Mouse (Mus musculus) forebrain, embryonic 12.5 days (tissue): ENCODE data around the gene Tap1. TPM values are rescaled to one million over a fixed set of nuclear protein-coding genes. Genes with fewer than 3 reads are reported as not detected.

Experiments used
- ATAC-seq: fragments of 200-750 bp; cut with Nextera tagmentation; 2 replicates; pipeline ENCODE4 v1.8.0; 2017; ENCODE audit warnings: moderate TSS enrichment; ENCODE audit not compliant: low FRiP score
- H3K27ac ChIP-seq: fragments of 300-500 bp; sonication (generic); 2 replicates; pipeline ENCODE4 v1.5.1; 2016; ENCODE audit warnings: mild to moderate bottlenecking
- H3K27me3 ChIP-seq: fragments of 300-500 bp; sonication (generic); 2 replicates; pipeline ENCODE4 v1.6.1; 2016; ENCODE audit warnings: mild to moderate bottlenecking
- H3K36me3 ChIP-seq: fragments of 300-500 bp; sonication (generic); replicated peaks from 2 replicates; pipeline ENCODE4 v1.6.1; 2016; ENCODE audit warnings: mild to moderate bottlenecking
- H3K4me1 ChIP-seq: fragments of 300-500 bp; sonication (generic); 2 replicates; pipeline ENCODE4 v1.6.1; 2016
- H3K4me2 ChIP-seq: fragments of 300-500 bp; sonication (generic); 2 replicates; pipeline ENCODE4 v1.6.1; 2016; ENCODE audit warnings: mild to moderate bottlenecking, moderate library complexity
- H3K4me3 ChIP-seq: fragments of 300-500 bp; sonication (generic); replicated peaks from 2 replicates; pipeline ENCODE4 v1.5.1; 2016; ENCODE audit warnings: mild to moderate bottlenecking
- H3K9ac ChIP-seq: fragments of 300-500 bp; sonication (generic); 2 replicates; pipeline ENCODE4 v1.6.1; 2016; ENCODE audit warnings: mild to moderate bottlenecking
- H3K9me3 ChIP-seq: fragments of 300-500 bp; sonication (generic); 2 replicates; pipeline ENCODE4 v1.6.1; 2016
- WGBS: fragments of 180-500 bp; shearing (Covaris S2); methylation state at CpG from one replicate; pipeline ENCODE4 v1.1.7; 2016; 5-methylcytosine and 5-hydroxymethylcytosine counted together
- polyA plus RNA-seq: library from polyadenylated mRNA; unstranded; fragments of >200 nt; fragmentation: Nextera tagmentation; extraction: Ambion mirVana; gene quantifications from 2 replicates; pipeline ENCODE4 v1.2.1, GENCODE M21; 2016

The Tap1 gene
- polyA plus RNA-seq, 1 experiment from 2014 or later: 2.2 TPM

DNA sequence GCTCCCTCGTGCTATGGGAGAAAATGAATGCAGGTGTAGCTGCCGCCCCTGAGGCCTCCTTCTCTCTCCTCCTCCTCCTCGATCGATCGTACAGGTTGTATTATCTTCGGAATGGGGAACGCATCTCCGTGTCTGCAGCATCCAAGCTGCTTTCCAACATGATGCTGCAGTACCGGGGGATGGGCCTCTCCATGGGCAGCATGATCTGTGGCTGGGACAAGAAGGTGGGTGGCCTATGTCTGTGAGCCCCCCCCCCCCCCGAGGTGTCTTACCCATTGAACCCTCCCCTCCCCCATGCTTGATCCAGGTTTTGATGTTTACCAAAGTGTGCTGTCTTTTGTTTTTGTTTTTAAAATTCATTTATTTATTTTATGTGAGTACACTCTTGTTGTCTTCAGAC is 12.7 kb downstream of the Tap1 start:
- ATAC-seq: no peak
- Histone ChIP-seq H3K4me3 (no peak overlapping the region), H3K27me3 (peaks cover 87% of the 10 kb centered on the region), H3K4me2 (no peak overlapping the region), H3K36me3 (no peaks in the 10 kb centered on the region), H3K9me3 (no peaks in the 10 kb centered on the region), H3K4me1 (peaks cover 23% of the 10 kb centered on the region), H3K9ac (no peak overlapping the region), H3K27ac (no peak overlapping the region)
- WGBS: 85% methylated on average over 10 of the region's 10 CpGs

DNA sequence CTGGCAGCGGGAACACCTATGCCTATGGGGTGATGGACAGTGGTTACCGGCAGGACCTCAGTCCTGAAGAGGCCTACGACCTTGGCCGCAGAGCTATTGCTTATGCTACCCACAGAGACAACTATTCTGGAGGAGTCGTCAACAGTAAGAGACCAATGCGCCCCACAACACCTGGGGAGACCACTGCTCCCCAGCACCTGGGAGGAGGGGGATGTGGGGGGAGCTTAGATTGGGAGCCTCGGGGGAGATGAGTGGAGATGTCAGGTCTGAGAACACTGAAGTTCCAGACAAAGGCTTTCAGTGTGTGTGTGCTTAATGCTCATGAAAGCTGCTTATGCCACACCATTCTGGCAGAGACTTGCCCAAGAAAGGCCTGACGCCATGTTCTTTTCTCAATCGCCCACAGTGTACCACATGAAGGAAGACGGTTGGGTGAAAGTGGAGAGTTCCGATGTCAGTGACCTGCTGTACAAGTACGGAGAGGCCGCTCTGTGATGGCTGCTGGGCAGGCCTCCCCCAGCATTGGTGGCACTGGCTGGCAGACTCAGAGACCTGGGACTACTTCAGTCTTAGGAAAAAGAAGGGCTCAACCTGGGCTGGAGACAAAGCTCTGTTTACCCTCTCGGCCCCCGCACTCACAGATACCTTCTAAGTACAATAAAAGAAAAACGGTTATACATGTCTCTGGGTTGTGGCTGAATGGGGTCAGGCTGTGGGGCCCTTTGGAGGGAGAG is 13.6 kb downstream of the Tap1 start:
- H3K4me2 ChIP-seq: no peak overlapping the region
- H3K36me3 ChIP-seq: no peaks in the 10 kb centered on the region
- ATAC-seq: no peak
- no peak overlapping the region for H3K9ac ChIP-seq
- WGBS: 86% methylated on average over 16 of the region's 16 CpGs
- H3K4me1 ChIP-seq: peaks cover 23% of the 10 kb centered on the region
- H3K27me3 ChIP-seq: peaks cover 87% of the 10 kb centered on the region
- no peaks in the 10 kb centered on the region for H3K9me3 ChIP-seq
- no peak overlapping the region for H3K27ac ChIP-seq
- no peak overlapping the region for H3K4me3 ChIP-seq

DNA sequence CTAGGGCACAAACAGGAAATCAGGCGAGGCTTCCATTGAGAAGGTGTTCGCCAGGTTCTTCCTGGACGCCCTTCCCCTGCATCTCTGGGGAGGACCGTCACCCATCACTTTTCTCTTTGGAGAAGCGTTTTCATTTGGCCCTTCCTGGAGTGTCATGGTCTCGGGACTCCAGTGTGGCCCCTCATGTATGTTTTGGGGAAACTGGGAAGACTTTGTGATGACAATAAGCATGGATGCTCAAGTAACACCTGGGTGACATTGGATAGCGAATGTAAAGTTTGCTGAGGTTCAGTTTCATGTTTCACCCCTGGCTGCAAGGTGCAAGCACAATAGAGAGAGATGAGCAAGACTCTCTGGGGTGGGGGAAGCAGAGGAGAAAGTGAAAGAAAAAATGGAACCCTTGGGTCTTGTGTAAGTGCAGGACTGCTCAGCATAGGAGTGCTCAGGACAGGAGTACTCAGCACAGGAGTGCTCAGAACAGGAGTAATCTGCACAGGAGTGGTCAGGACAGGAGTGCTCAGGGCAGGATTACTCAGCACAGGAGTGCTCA is 14.2 kb downstream of the Tap1 start:
- H3K27me3 ChIP-seq: peaks cover 87% of the 10 kb centered on the region

DNA sequence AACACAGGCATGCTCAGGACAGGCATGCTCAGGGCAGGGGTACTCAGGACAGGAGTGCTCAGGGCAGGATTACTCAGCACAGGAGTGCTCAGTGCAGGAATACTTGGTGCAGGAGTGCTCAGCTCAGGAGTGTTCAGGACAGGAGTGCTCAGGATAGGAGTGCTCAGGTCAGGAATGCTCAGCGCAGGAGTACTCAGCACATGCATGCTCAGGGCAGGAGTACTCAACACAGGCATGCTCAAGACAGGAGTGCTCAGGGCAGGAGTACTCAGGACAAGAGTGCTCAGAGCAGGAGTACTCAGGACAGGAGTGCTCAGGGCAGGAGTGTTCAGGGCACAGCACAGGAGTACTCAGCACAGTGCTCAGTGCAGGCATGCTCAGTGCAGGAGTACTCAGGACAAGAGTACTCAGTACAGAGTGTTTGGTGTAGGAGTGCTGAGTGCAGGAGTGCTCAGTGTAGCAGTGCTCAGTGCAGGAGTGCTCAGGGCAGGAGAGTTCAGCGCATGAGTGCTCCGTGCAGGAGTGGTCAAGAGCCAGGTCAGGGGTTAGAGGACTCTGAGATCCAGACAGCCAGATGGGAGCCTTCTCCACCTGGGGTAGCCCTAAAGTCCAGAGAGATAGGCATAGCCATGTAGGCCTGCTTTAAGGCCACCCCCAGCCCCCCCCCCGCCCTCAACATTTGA is 15.5 kb downstream of the Tap1 start:
- Histone ChIP-seq H3K4me3 (no peak overlapping the region), H3K9ac (no peak overlapping the region), H3K36me3 (no peaks in the 10 kb centered on the region), H3K27me3 (peaks cover 83% of the 10 kb centered on the region), H3K4me1 (peaks cover 10% of the 10 kb centered on the region), H3K9me3 (no peaks in the 10 kb centered on the region), H3K27ac (no peak overlapping the region), H3K4me2 (no peak overlapping the region)
- ATAC-seq: no peak
- WGBS: 68% methylated on average over 4 of the region's 4 CpGs

More for the DNA sequence above, 14.2 kb downstream of the Tap1 start:
- no peak overlapping the region for H3K4me3 ChIP-seq
- no peaks in the 10 kb centered on the region for H3K36me3 ChIP-seq
- no peak overlapping the region for H3K27ac ChIP-seq
- H3K4me1 ChIP-seq: peaks cover 21% of the 10 kb centered on the region
- no peak overlapping the region for H3K4me2 ChIP-seq
- WGBS: 67% methylated on average over 7 of the region's 7 CpGs
- H3K9me3 ChIP-seq: no peaks in the 10 kb centered on the region
- no peak overlapping the region for H3K9ac ChIP-seq
- no peak for ATAC-seq

DNA sequence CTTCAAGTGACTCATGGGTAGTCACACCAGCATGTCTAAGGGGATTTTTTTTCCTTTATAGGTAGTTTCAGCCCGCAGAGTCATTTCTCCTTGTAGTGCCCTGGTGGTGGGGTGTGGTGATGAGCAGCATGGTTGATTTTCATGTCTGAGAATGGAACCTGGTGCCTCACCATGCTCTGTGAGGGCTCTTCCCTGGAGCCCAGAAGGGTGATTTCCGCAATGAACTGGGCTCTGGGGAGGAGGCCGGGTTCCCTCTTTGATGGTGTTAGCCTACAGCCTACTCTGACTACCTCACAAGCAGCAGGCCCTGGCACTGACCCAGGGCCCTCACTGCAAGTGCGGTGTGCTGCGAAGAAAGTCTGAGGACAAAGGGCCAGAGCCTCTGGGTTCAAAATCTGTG is 16.1 kb downstream of the Tap1 start, which contains the start of gene Tap2:
Tap2 (plus strand) TSS at position 84 of the 400 bp plus-strand sequence.
- WGBS: 57% methylated on average over 5 of the region's 5 CpGs
- Histone ChIP-seq H3K27ac (no peak within 1 kb of the TSS), H3K9me3 (no peaks in the 10 kb centered on the region), H3K27me3 (peaks cover 80% of the 10 kb centered on the region), H3K4me1 (peaks cover 5% of the 10 kb centered on the region; the same call in 1 of the 2 replicates), H3K36me3 (no peaks in the 10 kb centered on the region), H3K4me2 (peak within 1 kb of the TSS; percentile 92), H3K9ac (peak within 1 kb of the TSS; percentile 62), H3K4me3 (peak within 1 kb of the TSS; percentile 64)
- ATAC-seq: no peak

DNA sequence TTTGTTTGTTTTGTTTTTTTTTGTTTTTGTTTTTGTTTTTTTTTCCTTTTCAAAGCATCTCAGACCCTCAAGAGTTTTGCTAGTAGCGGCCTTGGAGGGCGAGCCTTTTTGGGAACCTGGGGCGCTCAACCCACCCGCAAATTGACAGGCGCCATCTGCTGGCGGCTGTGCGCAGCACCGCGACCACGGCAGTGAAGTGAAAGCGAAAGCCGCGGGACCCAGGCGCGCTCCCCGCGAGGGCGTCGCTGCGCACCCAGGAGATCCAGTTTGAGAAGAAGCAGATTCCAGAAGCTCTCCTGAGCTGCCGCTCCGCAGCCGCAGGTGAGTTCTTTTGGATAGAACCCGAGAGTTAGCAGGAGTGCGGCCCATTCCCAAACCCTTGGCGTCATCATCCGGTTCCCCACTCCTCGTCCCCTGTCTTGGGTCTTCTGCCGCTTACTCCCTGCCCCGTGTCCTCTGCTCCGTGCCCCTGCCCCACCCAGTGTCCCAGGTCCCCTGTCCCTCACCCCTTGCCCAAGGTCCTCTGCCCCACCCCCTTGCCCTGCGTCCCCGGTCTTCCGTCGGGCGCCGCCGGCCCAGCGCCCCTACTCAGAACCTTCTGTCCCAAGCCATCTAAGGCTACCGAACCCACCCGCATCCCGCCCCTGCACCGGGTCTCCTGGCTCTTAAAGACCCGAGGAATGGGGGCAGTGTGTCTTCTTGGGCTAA is 17.1 kb downstream of the Tap1 start:
- Histone ChIP-seq H3K27ac (no peak overlapping the region), H3K9ac (peak overlapping the region; percentile 62), H3K9me3 (no peaks in the 10 kb centered on the region), H3K36me3 (no peaks in the 10 kb centered on the region), H3K4me2 (peak overlapping the region; percentile 92), H3K27me3 (peaks cover 79% of the 10 kb centered on the region), H3K4me3 (peak overlapping the region; percentile 64), H3K4me1 (peaks cover 5% of the 10 kb centered on the region; the same call in 1 of the 2 replicates)
- peak; percentile 46; the same call in 1 of the 2 replicates for ATAC-seq
- 1% methylated on average over 44 of the region's 44 CpGs for WGBS

DNA sequence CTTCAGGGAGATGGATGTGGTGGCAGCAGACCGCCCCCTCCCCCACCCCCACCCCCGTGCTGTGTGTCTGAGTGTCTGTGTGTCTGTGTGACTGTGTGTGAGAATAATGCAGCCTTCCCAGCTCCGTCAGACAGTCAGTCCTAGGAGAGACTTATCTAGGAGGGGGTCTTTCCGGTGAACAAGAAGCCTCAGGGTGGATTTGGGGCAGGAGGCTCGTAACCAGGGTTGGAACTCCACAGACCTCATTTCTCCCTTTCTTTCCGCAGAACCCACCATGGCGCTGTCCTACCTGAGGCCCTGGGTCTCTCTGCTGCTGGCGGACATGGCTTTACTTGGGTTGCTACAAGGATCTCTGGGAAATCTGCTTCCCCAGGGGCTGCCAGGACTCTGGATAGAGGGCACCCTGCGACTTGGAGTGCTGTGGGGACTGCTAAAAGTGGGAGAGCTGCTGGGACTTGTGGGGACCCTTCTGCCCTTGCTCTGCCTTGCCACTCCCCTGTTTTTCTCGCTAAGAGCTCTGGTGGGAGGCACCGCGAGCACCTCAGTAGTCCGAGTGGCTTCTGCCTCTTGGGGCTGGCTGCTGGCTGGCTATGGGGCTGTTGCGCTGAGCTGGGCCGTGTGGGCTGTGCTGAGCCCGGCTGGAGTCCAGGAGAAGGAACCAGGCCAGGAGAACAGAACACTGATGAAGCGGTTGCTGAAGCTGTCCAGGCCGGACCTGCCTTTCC is 17.8 kb downstream of the Tap1 start:
- Histone ChIP-seq H3K9ac (peak overlapping the region; percentile 62), H3K4me2 (peak overlapping the region; percentile 92), H3K9me3 (no peaks in the 10 kb centered on the region), H3K36me3 (no peaks in the 10 kb centered on the region), H3K4me3 (peak overlapping the region; percentile 64), H3K27me3 (peaks cover 80% of the 10 kb centered on the region), H3K4me1 (peaks cover 5% of the 10 kb centered on the region; the same call in 1 of the 2 replicates), H3K27ac (no peak overlapping the region)
- ATAC-seq: no peak
- 13% methylated on average over 18 of the region's 18 CpGs for WGBS

DNA sequence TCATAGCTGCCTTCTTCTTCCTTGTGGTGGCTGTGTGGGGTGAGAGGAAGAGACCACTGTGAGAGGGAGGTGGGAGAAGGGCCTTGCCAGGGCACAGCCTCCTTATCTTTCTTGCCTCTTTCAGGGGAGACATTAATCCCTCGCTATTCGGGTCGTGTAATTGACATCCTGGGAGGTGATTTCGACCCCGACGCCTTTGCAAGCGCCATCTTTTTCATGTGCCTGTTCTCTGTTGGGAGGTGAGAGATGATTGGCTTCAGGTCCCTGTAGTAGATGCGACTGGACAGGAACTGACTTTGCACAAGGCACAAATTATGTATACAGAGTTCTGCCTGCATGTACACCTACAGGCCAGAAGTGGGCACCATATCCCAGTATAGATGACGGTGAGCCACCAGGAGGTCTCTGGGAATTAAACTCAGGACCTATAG is 18.4 kb downstream of the Tap1 start:
- WGBS: 15% methylated on average over 9 of the region's 9 CpGs

DNA sequence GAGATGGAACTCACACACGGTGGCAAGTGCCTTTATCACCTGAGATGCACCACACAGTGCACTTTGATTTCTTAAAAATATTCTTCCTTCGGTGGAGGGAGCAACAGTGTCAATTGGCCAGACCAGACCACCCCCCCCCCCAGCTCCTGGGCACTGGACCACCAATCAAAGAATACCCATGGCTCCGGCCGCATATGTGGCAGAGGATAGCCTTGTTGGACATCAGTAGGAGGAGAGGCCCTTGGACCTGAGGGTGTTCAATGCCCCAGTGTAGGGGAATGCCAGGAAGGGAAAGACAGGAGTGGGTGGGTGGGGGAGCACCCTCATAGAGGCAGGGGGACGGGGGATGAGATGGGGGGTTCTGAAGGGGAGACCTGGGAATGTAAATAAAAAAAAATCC is 19.4 kb downstream of the Tap1 start:
- no peak overlapping the region for H3K4me3 ChIP-seq
- no peak for ATAC-seq
- H3K27ac ChIP-seq: no peak overlapping the region
- no peak overlapping the region for H3K9ac ChIP-seq
- H3K4me1 ChIP-seq: peaks cover 6% of the 10 kb centered on the region; the same call in 1 of the 2 replicates
- H3K4me2 ChIP-seq: no peak overlapping the region
- no peaks in the 10 kb centered on the region for H3K36me3 ChIP-seq
- 87% methylated on average over 5 of the region's 5 CpGs for WGBS
- peaks cover 80% of the 10 kb centered on the region for H3K27me3 ChIP-seq
- no peaks in the 10 kb centered on the region for H3K9me3 ChIP-seq

More for the DNA sequence above, 18.4 kb downstream of the Tap1 start:
- Histone ChIP-seq H3K9me3 (no peaks in the 10 kb centered on the region), H3K9ac (no peak overlapping the region), H3K4me1 (peaks cover 5% of the 10 kb centered on the region; the same call in 1 of the 2 replicates), H3K36me3 (no peaks in the 10 kb centered on the region), H3K27me3 (peaks cover 80% of the 10 kb centered on the region), H3K27ac (no peak overlapping the region), H3K4me3 (no peak overlapping the region), H3K4me2 (no peak overlapping the region)
- no peak for ATAC-seq

DNA sequence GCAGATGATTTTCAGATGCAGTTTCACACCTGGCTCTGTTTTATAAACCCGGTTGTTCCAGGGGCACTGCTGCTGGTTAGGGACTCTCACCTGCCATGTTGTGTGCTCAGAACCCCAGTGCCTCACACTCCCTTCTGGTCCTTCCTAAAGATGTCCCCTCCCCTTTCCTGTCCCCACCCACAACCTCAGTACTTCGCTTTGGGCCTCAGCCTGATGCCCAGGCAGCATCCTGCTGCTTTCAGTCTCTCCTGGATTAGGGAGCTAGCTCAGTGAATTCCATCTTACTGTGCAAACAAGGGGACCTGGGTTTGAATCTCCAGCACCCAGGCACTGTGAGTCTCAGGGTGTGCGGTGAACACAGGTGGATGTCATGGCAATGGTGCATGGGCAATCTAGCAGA is 20.1 kb downstream of the Tap1 start:
- Histone ChIP-seq H3K4me1 (peaks cover 7% of the 10 kb centered on the region; the same call in 1 of the 2 replicates), H3K9me3 (no peaks in the 10 kb centered on the region), H3K4me2 (no peak overlapping the region), H3K36me3 (no peaks in the 10 kb centered on the region), H3K27ac (no peak overlapping the region), H3K4me3 (no peak overlapping the region), H3K9ac (no peak overlapping the region), H3K27me3 (peaks cover 85% of the 10 kb centered on the region)
- ATAC-seq: no peak
- WGBS: 69% methylated on average over 3 of the region's 3 CpGs

DNA sequence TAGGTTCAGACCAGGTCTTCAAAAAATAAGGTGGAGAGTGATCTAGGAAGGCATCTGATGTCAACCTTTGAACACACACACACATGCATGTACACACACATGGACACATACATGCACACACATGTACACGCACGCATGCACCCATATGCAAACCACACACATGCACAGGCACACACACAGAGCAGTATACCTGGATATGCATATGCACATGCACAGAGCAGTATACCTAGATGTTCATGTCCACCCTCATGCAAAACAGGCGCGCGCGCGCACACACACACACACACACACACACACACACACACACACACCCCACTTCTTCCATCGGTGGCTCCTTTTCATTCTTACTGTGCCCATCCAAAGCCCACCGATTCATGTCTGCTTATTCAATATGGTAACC is 20.5 kb downstream of the Tap1 start:
- H3K9me3 ChIP-seq: no peaks in the 10 kb centered on the region
- no peak overlapping the region for H3K4me3 ChIP-seq
- H3K36me3 ChIP-seq: no peaks in the 10 kb centered on the region
- over 99% methylated on average over 9 of the region's 9 CpGs for WGBS
- H3K27ac ChIP-seq: no peak overlapping the region
- H3K4me1 ChIP-seq: peaks cover 7% of the 10 kb centered on the region; the same call in 1 of the 2 replicates
- H3K9ac ChIP-seq: no peak overlapping the region
- H3K4me2 ChIP-seq: no peak overlapping the region
- peaks cover 87% of the 10 kb centered on the region for H3K27me3 ChIP-seq
- ATAC-seq: no peak
